Mouse (Mus musculus): ENCODE data around the gene Chst8.

The Chst8 gene

DNA sequence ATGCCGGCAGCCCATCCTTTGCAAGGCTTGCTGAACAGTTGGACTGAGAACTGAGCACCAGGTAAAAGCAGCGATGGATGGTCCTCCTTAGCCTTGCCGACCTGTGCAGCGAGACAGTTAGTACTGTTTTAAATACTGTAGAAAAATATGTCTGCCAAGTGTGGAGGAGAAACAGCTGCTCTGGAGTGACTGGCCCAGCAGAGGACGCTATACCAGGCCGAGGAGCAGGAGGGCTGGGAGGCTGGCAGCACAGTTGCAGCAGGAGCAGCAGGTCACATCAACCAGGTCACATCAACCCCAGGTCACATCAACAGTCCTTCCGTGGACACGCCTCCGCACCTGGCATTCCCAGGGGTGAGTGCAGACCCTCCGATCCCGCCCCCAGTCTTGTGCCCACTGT is 172.7 kb downstream of the Chst8 start:
- no peak for DNase-seq (ENCODE audit: low read depth in 1 of 2, low spot score in 2 of 2)

DNA sequence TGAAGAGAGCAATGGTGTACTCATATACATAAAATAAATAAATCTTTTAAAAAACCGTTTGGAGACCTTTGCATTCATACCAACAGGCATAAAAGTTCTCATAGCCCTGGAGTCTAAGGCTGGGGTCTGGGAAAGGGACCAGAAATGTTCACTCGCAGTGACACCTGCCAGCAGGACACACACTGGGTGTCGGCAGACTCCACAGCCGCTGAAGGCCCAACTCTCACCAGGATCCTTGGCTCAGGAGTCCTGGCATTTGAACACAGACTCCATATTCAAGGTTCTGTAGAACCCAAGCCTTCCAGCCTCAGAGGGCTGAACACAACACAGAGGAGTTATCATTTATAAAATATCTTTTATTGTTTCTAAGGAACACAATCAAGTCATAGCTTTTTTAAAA is 175.8 kb downstream of the Chst8 start:
- DNase-seq (ENCODE audit: low read depth in 1 of 2, low spot score in 2 of 2) = no peak

DNA sequence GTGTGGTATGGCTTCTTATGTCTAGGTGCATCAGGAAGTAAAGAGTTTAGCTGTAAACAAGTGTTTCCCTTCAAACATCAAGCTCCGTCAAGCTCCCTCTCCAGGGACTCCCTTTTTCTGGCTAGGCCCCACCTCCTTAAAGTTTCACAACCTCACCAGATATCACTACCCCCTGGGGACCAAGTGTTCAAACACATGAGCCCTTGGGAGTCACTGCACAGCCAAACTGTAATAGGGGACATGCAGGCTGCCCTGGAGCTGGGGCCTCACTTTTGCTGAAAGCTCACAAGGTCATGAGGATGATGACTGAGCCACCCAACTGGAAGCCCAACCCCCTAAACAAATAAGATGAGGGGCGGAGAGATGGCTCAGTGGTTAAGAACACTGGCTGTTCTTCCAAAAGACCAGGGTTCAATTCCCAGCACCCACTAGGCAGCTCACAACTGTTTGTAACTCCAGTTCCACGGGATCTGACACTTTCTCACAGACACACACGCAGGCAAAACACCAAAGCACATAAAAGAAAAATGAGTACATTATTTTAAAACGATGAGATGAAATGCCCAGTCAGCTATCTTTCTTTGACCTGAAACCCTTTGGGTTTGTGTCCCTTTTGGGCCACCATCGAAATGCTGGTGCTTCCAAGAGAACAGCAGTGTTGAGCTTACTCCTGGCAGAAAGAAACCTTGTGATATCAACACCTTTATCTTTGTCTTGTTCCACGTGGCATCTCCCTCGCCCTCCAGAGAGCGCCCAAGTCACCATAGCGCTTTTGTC is 179.4 kb downstream of the Chst8 start:
- no peak for DNase-seq (ENCODE audit: low read depth in 1 of 2, low spot score in 2 of 2)

DNA sequence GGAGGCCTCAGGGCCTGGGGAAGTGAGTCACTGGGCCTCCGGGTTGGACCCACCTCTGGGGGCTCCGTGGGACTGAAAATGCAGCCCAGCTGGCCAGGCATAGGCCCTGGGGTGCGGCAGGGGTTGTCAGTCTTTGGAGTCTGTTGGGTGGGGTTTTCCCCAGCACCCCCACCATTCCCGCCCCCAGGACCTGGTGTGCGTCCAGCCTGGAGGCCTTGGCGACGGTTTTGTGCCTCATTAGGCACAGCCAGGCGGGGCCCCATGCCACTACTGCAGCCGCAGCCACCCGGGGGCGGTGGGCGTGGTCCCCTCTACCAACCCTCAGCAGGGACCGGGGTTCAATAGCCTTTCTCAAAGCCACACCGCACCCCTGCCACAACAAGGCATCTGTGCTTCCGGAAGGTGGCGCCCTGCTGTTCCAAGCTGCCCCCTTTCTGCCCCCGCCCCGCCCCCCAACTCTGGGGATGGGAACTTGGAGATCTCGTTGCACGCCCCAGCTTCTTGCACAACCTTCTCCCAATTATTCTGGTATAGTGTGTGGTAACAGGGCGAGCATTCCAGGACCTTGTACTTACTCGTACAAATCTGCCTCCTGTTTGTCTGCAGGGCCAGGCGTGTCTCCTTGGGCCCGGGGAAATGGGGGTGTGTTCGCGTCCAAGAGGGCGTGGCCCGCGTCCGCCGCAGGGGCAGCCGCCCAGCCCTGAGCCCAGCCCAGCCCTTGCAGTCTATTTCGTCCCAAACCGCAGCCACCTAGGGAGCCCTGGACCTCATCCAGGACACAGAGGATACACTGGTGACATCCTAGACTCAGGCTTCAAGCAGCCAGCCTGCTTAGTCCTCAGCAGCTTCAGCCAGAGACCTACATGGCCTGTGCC is 182.1 kb downstream of the Chst8 start:
- DNase-seq (ENCODE audit: low read depth in 1 of 2, low spot score in 2 of 2) = no peak

DNA sequence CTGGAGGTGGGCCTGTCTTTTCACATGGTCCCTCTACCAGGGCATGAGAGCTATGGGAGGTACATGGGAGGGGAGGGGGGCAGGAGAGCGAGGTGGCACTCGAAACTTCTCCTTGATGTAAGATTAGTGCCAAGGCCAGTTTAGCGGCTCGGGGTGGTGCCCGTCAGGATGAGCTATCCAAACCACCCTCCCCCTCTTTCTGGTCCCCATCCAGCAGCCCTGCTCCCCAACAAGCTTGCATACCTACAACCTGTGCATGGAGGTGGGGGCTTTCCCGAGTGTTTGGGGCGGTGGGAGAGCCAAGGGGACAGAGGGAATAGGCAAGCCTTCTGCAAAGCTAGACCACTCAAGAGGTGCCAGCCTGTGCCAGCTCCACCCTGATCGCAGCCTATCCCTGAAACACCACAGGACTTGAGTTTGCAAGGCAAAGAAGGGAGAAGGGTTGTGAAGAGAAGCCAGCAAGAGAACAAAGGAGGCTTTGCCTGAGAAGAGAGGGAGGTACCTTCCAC is 182.8 kb downstream of the Chst8 start:
- no peak for DNase-seq (ENCODE audit: low read depth in 1 of 2, low spot score in 2 of 2)

Measured in monocyte, adult 2 months (primary cell).